Mouse (Mus musculus) neural tube, embryonic 14.5 days (tissue): ENCODE data around the gene Actn3. TPM values are rescaled to one million over a fixed set of nuclear protein-coding genes. Genes with fewer than 3 reads are reported as not detected.

Experiments used
- polyA plus RNA-seq: library from polyadenylated mRNA; unstranded; fragments of >200 nt; fragmentation: Nextera tagmentation; extraction: Ambion mirVana; gene quantifications from 2 replicates; pipeline ENCODE4 v1.2.1, GENCODE M21; 2014

The Actn3 gene
- polyA plus RNA-seq, 1 experiment from 2014 or later: 2.8 TPM

Other genes with a start within 250 kb of the Actn3 start
- gene Gm960, start 179.2 kb downstream of the Actn3 start, polyA plus RNA-seq: 7.1 and 8.5 TPM in 2 replicates
- 34.7 and 44.2 TPM in 2 replicates for gene Sptbn2, start 166.7 kb downstream of the Actn3 start, polyA plus RNA-seq
- 157 and 158 TPM in 2 replicates for gene Rbm4b, start 121.4 kb downstream of the Actn3 start, polyA plus RNA-seq
- gene Rbm4, start 84.0 kb downstream of the Actn3 start, polyA plus RNA-seq: 81.1 and 95.9 TPM in 2 replicates
- 13.4 and 21.0 TPM in 2 replicates for gene Gm21992, start 66.3 kb downstream of the Actn3 start, polyA plus RNA-seq
- gene Rbm14, start 66.3 kb downstream of the Actn3 start, polyA plus RNA-seq: 54.6 and 61.1 TPM in 2 replicates
- 36.4 and 38.1 TPM in 2 replicates for gene Ccs, start 38.6 kb downstream of the Actn3 start, polyA plus RNA-seq
- gene Ccdc87, start 38.5 kb downstream of the Actn3 start, polyA plus RNA-seq: 0.48 and 0.58 TPM in 2 replicates
- 75.8 and 76.9 TPM in 2 replicates for gene Ctsf, start 22.8 kb downstream of the Actn3 start, polyA plus RNA-seq
- gene Zdhhc24, start 759 bp upstream of the Actn3 start, polyA plus RNA-seq: 19.1 and 19.4 TPM in 2 replicates
- gene Bbs1, start 28.7 kb upstream of the Actn3 start, polyA plus RNA-seq: 7.8 and 10.8 TPM in 2 replicates
- gene Dpp3, start 50.4 kb upstream of the Actn3 start, polyA plus RNA-seq: 75.9 and 95.2 TPM in 2 replicates
- gene Peli3, start 65.2 kb upstream of the Actn3 start, polyA plus RNA-seq: 10.4 and 16.5 TPM in 2 replicates
- gene Mrpl11, start 84.2 kb upstream of the Actn3 start, polyA plus RNA-seq: 111 and 119 TPM in 2 replicates
- gene Npas4, start 112.4 kb upstream of the Actn3 start, polyA plus RNA-seq: 0.35 and 0.48 TPM in 2 replicates
- gene Slc29a2, start 146.0 kb upstream of the Actn3 start, polyA plus RNA-seq: 11.5 and 12.2 TPM in 2 replicates
- gene B4gat1, start 160.9 kb upstream of the Actn3 start, polyA plus RNA-seq: 92.5 and 108 TPM in 2 replicates
- gene AC124502.3, start 161.0 kb upstream of the Actn3 start, polyA plus RNA-seq: 2.1 and 3.0 TPM in 2 replicates
- 21.4 and 34.1 TPM in 2 replicates for gene Brms1, start 163.4 kb upstream of the Actn3 start, polyA plus RNA-seq
- 0.62 and 0.86 TPM in 2 replicates for gene Rin1, start 172.6 kb upstream of the Actn3 start, polyA plus RNA-seq
- gene Cd248, start 190.2 kb upstream of the Actn3 start, polyA plus RNA-seq: 6.3 and 26.4 TPM in 2 replicates
- gene Tmem151a, start 207.6 kb upstream of the Actn3 start, polyA plus RNA-seq: 19.8 and 23.7 TPM in 2 replicates
- gene Yif1a, start 210.6 kb upstream of the Actn3 start, polyA plus RNA-seq: 62.2 and 63.5 TPM in 2 replicates
- gene Cnih2, start 220.6 kb upstream of the Actn3 start, polyA plus RNA-seq: 433 and 499 TPM in 2 replicates
- 199 and 222 TPM in 2 replicates for gene Rab1b, start 229.2 kb upstream of the Actn3 start, polyA plus RNA-seq
- 84.6 and 91.9 TPM in 2 replicates for gene Klc2, start 240.7 kb upstream of the Actn3 start, polyA plus RNA-seq